Mouse (Mus musculus): ENCODE measurements around the gene Accsl. TPM values are rescaled to one million over a fixed set of nuclear protein-coding genes. Genes with fewer than 3 reads are reported as not detected.

Gene Accsl
- total RNA-seq, 2 experiments from 2014 or later, result not detected

- no peak for ATAC-seq (replicated peaks; ENCODE audit: poor library complexity, severe bottlenecking)
Observed at GRCm38 (mm10) chr2:93817791-93818190, 51.2 kb downstream of the Accsl start.

DNA sequence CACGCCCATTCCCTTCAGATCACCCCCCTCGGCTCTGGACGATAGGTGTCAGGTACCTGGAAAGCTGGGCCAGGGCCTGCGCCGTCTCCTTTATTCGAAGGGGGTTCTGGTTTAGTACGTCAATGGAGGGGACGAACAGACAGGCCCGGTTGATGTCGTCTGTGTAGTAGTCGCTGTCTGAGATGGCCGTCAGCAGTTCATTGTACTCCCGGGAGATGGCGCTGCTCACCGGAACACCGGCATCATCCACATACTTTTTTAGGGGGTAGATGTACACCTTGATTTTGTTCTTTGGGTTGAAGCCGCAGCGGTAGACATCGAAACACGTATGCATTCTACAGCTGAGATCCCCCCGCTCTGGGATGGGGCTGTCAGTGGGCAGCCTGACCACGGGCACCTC lies 55.6 kb downstream of the Accsl start:
- no peak for ATAC-seq (replicated peaks; ENCODE audit: poor library complexity, severe bottlenecking)

- ATAC-seq (replicated peaks; ENCODE audit: poor library complexity, severe bottlenecking), result peak; percentile 75
Observed at GRCm38 (mm10) chr2:93811812-93812211, 57.1 kb downstream of the Accsl start.

DNA sequence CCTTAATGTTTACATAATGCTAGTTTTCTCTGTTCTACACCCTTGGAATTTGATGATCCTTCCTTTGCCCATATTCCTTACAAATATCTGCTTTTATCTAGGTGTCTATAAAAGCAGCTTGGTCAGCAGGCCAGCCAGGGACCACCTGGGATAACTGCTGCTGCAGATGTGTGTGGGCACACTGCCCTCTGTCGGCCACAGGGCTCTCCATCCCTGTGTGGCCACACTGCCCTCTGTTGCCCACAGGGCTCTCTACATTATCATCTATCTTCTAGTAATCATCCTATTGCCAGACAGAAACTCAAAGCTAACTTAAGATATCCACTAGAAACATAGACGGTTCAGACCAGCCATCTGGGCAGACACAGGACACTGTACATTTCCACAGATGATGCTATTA lies 59.0 kb downstream of the Accsl start:
- peak; percentile 81 for ATAC-seq (replicated peaks; ENCODE audit: poor library complexity, severe bottlenecking)

GRCm38 (mm10) chr2:93808071-93808470 lies 60.9 kb downstream of the Accsl start:
- no peak for ATAC-seq (replicated peaks; ENCODE audit: poor library complexity, severe bottlenecking)

DNA sequence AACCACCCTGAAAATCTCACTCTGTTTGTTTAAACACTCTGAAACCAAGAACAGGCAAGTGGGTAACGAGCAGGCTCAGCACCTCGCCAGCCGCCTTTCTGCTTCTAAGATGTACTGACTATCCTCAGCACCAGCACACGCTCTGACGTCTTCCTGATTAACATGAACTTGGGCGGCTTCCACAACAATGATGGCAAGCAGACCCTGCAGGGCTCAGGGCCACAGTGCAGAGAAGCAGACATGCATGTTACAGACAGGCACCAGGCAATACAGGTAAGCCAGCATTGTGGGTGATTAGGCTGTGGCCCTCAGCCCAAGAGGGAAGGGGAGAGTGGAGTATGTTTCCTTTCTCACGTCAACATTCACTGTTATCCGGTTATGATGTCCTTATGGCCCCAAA lies 61.5 kb downstream of the Accsl start:
- ATAC-seq (replicated peaks; ENCODE audit: poor library complexity, severe bottlenecking), result no peak

GRCm38 (mm10) chr2:93806487-93807201 lies 62.3 kb downstream of the Accsl start:
- ATAC-seq (replicated peaks; ENCODE audit: poor library complexity, severe bottlenecking), result no peak

- ATAC-seq (replicated peaks; ENCODE audit: poor library complexity, severe bottlenecking), result no peak
Observed at GRCm38 (mm10) chr2:93805523-93805922, 63.4 kb downstream of the Accsl start.

Other genes starting within 250 kb of the Accsl start
- gene Alx4, start 226.8 kb downstream of the Accsl start, total RNA-seq (2014; fragmentation: Nextera tagmentation), result not detected in 2 replicates
- gene Alx4, start 226.8 kb downstream of the Accsl start, total RNA-seq (2017), result not detected in 2 replicates
- gene Ext2, start 46.6 kb downstream of the Accsl start, total RNA-seq (2014; fragmentation: Nextera tagmentation), result 35.6 and 40.9 TPM in 2 replicates
- 26.2 and 38.6 TPM in 2 replicates for gene Ext2, start 46.6 kb downstream of the Accsl start, total RNA-seq (2017)
- 30.8 and 40.3 TPM in 2 replicates for gene Accs, start 19.2 kb downstream of the Accsl start, total RNA-seq (2014; fragmentation: Nextera tagmentation)
- 16.1 and 21.2 TPM in 2 replicates for gene Accs, start 19.2 kb downstream of the Accsl start, total RNA-seq (2017)
- not detected in 2 replicates for gene Gm13889, start 88.0 kb upstream of the Accsl start, total RNA-seq (2014; fragmentation: Nextera tagmentation)
- gene Gm13889, start 88.0 kb upstream of the Accsl start, total RNA-seq (2017), result not detected in 2 replicates
- not detected in 2 replicates for gene Gm27027, start 127.2 kb upstream of the Accsl start, total RNA-seq (2014; fragmentation: Nextera tagmentation)
- gene Gm27027, start 127.2 kb upstream of the Accsl start, total RNA-seq (2017), result not detected in 2 replicates
- gene Alkbh3, start 141.7 kb upstream of the Accsl start, total RNA-seq (2014; fragmentation: Nextera tagmentation), result 52.5 and 87.5 TPM in 2 replicates
- 34.0 and 38.0 TPM in 2 replicates for gene Alkbh3, start 141.7 kb upstream of the Accsl start, total RNA-seq (2017)

Measured in granulocyte monocyte progenitor cell, adult 5-6 weeks (primary cell).